Mouse (Mus musculus) erythroblast, embryonic 14.5 days (primary cell): ENCODE measurements around the gene Ccp110.

Experiments
- GATA1 ChIP-seq: IDR thresholded peaks from 2 replicates; pipeline ENCODE4 v1.6.1; 2012; ENCODE audit warnings: low read length, inconsistent platforms, mixed read lengths
- TAL1 ChIP-seq: IDR thresholded peaks from 3 replicates; pipeline ENCODE4 v1.6.1; 2012; ENCODE audit warnings: low read length, inconsistent platforms, mixed read lengths

DNA sequence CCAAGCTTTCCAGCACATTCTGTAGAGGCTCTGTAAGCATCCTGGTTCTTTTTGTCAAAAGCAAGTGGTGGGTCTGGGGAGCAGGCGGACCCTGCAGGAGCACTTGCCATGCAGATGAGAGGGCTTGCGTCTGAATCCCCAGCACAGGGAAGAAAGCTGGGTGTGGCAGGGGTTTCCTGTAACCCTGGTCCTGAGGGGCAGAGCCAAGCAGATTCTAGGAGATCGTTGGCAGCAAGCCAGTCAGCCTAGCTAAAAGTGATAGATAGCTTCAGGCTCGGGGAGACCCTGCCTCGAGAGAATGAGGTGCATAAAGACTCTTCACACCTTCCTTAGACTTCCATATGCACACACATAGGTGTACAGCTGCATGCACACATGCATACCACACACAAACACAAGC is 47.0 kb downstream of the Ccp110 start:
- TF ChIP-seq GATA1 (no peak), TAL1 (no peak)
